Mouse (Mus musculus) liver, embryonic 11.5 days (tissue): Measurements from ENCODE around the gene Ctdspl. TPM values are rescaled to one million over a fixed set of nuclear protein-coding genes. Genes with fewer than 3 reads are reported as not detected.

Experiments used
- ATAC-seq: fragments of 200-750 bp; cut with Nextera tagmentation; replicated peaks from 2 replicates; pipeline ENCODE4 v1.8.0; 2017; ENCODE audit warnings: moderate number of reproducible peaks, mild to moderate bottlenecking, moderate TSS enrichment, moderate library complexity; ENCODE audit not compliant: low FRiP score
- DNase-seq: peaks from one replicate; pipeline ENCODE4 v3.0.0-alpha.2; 2017; ENCODE audit warnings: low spot score
- H3K27ac ChIP-seq: fragments of 300-500 bp; sonication (generic); 2 replicates; pipeline ENCODE4 v1.5.1; 2014; ENCODE audit warnings: mild to moderate bottlenecking, low read depth, low read length, control low read depth
- H3K27me3 ChIP-seq: fragments of 300-500 bp; sonication (generic); replicated peaks from 2 replicates; pipeline ENCODE4 v1.6.1; 2014; ENCODE audit warnings: low read length, mixed read lengths; ENCODE audit not compliant: control insufficient read depth, insufficient read depth
- H3K36me3 ChIP-seq: fragments of 300-500 bp; sonication (generic); 2 replicates; pipeline ENCODE4 v1.6.1; 2014; ENCODE audit warnings: mild to moderate bottlenecking, low read length, moderate library complexity, mixed read lengths; ENCODE audit not compliant: control insufficient read depth, insufficient read depth
- H3K4me1 ChIP-seq: fragments of 300-500 bp; sonication (generic); replicated peaks from 2 replicates; pipeline ENCODE4 v1.6.1; 2014; ENCODE audit warnings: low read length, mixed read lengths; ENCODE audit not compliant: control insufficient read depth, insufficient read depth
- H3K4me2 ChIP-seq: fragments of 300-500 bp; sonication (generic); 2 replicates; pipeline ENCODE4 v1.6.1; 2014; ENCODE audit warnings: mild to moderate bottlenecking, control low read depth, moderate library complexity
- H3K4me3 ChIP-seq: fragments of 300-500 bp; sonication (generic); 2 replicates; pipeline ENCODE4 v1.5.1; 2014; ENCODE audit warnings: low read depth, low read length, control low read depth
- H3K9ac ChIP-seq: fragments of 300-500 bp; sonication (generic); 2 replicates; pipeline ENCODE4 v1.6.1; 2014; ENCODE audit warnings: low read depth, low read length, control low read depth
- H3K9me3 ChIP-seq: fragments of 300-500 bp; sonication (generic); 2 replicates; pipeline ENCODE4 v1.6.1; 2016; ENCODE audit warnings: low read length, inconsistent platforms, mixed read lengths; ENCODE audit not compliant: control insufficient read depth
- WGBS: fragments of 180-500 bp; shearing (Covaris S2); extraction: QIAGEN DNeasy Blood & Tissue Kit; methylation state at CpG from one replicate; pipeline ENCODE4 v1.1.7; 2014; 5-methylcytosine and 5-hydroxymethylcytosine counted together
- polyA plus RNA-seq: library from polyadenylated mRNA; unstranded; fragments of >200 nt; fragmentation: Nextera tagmentation; extraction: Ambion mirVana; gene quantifications from 2 replicates; pipeline ENCODE4 v1.2.1, GENCODE M21; 2014

Ctdspl gene
- polyA plus RNA-seq, 1 experiment from 2014 or later, result 8.2 TPM

DNA sequence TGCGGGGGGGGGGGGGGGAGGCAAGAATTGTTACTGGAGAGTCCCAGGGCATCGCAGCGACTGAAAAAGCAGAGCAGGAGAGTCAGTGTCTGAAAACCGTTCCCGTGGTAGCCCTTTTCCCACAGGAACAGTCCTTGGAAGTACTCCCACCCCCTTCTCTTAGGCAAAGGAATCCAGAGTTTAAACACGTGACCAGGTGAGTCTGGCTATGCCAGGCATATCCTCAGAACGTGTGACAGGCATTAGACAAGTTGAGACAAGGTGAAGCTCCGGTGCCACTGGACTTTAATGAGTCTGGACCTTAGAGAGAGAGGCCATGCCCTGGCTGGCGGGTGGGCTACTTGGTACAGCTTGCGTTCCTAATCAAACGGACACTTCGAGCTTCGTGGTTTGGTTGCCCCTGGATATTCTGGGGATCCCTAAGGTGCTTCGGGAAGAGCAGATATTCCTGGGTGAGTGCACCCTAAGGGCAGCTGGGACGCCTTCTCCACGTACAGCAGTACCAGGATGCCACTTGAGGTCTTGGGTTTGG is 1.6 kb upstream of the Ctdspl start:
- H3K27me3 ChIP-seq, result no peaks in the 10 kb centered on the region
- WGBS, result 23% methylated on average over 15 of the region's 16 CpGs
- H3K9me3 ChIP-seq, result no peaks in the 10 kb centered on the region
- no peaks in the 10 kb centered on the region for H3K36me3 ChIP-seq
- no peak for ATAC-seq
- peak overlapping the region; percentile 69 for H3K9ac ChIP-seq
- no peak for DNase-seq
- no peak overlapping the region for H3K27ac ChIP-seq
- peaks cover 26% of the 10 kb centered on the region for H3K4me1 ChIP-seq
- H3K4me2 ChIP-seq, result peak overlapping the region; percentile 100
- H3K4me3 ChIP-seq, result peak overlapping the region; percentile 85

DNA sequence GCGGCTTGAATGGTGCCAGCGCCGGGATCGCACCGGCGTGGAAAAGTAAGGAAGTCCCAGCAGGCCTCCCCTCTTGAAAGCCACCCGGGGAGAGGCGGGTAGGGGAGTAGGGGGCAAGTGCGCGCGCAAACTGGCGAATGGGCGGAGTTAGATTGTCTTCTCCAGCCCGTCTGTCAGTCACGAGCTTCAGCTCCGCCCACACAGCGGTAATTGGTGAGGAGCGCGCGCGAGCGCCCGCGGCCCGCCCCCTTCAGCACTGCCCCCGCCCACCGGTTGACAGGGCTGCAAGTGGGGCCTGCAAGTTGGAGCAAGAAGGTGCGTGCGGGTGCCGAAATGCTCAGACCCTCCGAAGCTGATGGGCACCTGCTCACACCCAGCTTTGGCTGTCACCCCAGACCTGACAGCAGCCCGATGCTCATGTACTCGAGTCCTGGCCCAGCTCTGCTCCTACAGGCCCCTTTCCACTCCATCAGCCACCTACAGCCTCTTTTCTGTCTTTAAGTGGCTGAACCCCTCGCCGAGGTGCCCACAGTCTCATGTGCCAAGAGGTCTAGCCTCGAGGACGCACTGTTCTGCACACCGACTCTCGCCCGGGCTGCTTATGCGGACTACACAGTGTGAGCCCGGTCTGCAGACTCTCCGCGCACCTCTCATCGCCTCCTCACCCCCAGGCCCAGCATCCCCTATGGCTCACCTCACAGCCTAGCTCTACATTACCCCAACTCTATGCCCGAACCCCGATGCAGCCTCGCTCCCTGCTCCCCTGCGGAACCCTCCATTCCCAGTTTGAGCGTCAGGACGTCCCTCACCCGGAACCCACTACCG is 755 bp upstream of the Ctdspl start:
- Histone ChIP-seq H3K9ac (peak overlapping the region; percentile 81), H3K36me3 (no peaks in the 10 kb centered on the region), H3K9me3 (no peaks in the 10 kb centered on the region), H3K4me3 (peak overlapping the region; percentile 85), H3K4me2 (peak overlapping the region; percentile 100), H3K27ac (peak overlapping the region; percentile 86), H3K27me3 (no peaks in the 10 kb centered on the region), H3K4me1 (peaks cover 27% of the 10 kb centered on the region)
- ATAC-seq (peak; percentile 90), DNase-seq (peak; percentile 95)
- under 1% methylated on average over 53 of the region's 53 CpGs for WGBS

DNA sequence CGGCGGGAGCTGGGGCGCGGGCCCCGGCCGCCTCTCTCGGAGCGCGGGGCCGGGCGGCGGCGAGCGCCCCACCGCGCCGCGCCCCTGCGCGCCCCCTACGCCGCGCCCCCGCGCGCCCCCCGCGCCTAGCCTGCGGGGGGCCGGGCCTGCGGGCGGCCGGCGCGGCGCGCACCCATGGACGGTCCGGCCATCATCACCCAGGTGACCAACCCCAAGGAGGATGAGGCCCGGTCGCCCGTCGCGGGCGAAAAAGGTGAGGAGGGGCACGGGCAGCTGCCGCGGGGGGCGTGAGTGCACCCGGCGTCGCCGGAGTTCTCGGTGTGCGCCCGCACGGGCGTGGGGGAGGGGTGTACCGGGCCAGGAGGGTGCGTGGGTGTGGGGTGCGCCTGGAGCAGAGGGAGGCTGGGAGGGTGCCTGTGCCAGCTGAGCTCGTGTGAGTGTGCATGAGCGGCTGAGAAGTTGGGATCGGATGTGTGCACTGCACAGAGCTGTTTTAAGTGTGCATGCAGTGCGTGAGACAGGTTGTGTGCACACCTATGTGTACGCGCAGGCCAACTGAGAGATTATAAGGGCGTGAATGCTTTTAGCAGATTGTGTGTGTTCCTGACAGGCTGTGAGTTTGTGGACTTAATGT is 552 bp downstream of the Ctdspl start:
- Histone ChIP-seq H3K4me2 (peak overlapping the region; percentile 100), H3K4me1 (peaks cover 27% of the 10 kb centered on the region), H3K9me3 (no peaks in the 10 kb centered on the region), H3K36me3 (no peaks in the 10 kb centered on the region), H3K9ac (peak overlapping the region; percentile 81), H3K27me3 (no peaks in the 10 kb centered on the region), H3K27ac (peak overlapping the region; percentile 86), H3K4me3 (peak overlapping the region; percentile 85)
- peak; percentile 6; the same call in 1 of the 2 replicates for ATAC-seq
- DNase-seq, result peak; percentile 60
- WGBS, result 2% methylated on average over 59 of the region's 68 CpGs

DNA sequence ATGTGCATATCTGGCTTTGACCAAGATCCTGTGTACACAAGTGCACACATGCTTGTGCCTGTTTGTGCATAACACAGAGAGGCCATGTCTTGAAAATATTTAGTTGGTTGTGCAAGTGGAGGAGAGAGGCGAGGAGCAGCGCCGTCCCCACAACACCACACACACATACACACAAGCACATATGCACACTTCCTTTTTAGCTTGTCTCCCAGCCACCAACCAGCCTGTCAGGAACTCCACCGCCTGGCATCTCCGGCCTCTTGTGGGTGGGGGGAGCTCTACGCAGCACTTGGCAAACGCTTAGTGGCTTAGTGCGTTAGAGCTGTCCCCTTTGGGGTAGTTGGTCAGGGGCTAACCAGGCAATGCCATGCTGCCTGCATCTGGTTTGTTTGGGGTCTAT is 1.2 kb downstream of the Ctdspl start:
- H3K36me3 ChIP-seq, result no peaks in the 10 kb centered on the region
- 25% methylated on average over 8 of the region's 8 CpGs for WGBS
- H3K4me3 ChIP-seq, result peak overlapping the region; percentile 85
- no peaks in the 10 kb centered on the region for H3K9me3 ChIP-seq
- H3K27me3 ChIP-seq, result no peaks in the 10 kb centered on the region
- H3K4me2 ChIP-seq, result peak overlapping the region; percentile 100
- H3K4me1 ChIP-seq, result peaks cover 27% of the 10 kb centered on the region
- peak overlapping the region; percentile 81 for H3K9ac ChIP-seq
- H3K27ac ChIP-seq, result no peak overlapping the region
- ATAC-seq, result no peak
- no peak for DNase-seq

DNA sequence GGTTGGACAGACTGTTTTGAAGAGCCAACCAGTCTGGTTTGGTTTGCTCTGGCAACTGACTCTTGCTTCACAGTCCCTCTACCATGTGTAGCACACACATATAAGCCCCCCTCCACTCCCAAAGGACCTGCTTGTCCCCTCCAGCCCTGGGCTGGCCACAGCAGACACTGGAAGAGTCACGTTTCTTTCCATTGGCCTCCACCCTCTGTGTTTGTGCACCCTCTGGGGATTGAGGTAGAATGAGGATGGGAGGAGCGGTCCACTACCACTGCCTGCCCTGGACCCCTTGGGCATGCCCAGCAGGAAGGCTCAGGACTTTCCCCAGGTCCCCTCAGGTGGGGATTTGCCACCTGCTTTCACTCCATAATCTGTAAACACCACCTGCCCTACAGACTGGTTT is 1.8 kb downstream of the Ctdspl start:
- WGBS, result 68% methylated on average over 2 of the region's 2 CpGs
- Histone ChIP-seq H3K27ac (no peak overlapping the region), H3K9me3 (no peaks in the 10 kb centered on the region), H3K4me2 (peak overlapping the region; percentile 100), H3K4me1 (peaks cover 27% of the 10 kb centered on the region), H3K27me3 (no peaks in the 10 kb centered on the region), H3K9ac (no peak overlapping the region), H3K36me3 (no peaks in the 10 kb centered on the region), H3K4me3 (no peak overlapping the region; the same call in 1 of the 2 replicates)
- ATAC-seq (no peak), DNase-seq (no peak)

DNA sequence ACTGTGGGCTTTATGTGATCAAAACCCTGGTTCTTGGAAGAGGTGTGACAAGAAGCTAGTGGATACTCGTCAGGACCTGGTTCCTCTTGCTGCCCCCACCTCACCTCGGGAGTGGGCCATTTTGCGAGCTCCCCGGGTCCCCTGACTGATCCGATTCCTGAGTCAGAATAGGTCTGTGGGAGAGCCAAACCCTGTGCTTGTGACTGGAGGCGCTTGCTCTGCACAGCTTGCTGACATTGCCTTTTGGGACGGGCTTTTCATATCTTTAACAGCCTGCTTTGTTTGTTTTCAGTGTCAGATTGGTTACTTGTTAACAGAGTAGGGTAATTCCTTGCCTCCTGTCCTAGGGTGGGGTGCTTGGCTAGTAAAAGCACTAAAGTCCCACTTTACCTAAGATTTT is 2.4 kb downstream of the Ctdspl start:
- no peaks in the 10 kb centered on the region for H3K27me3 ChIP-seq
- DNase-seq (no peak), ATAC-seq (no peak)
- H3K27ac ChIP-seq, result no peak overlapping the region
- WGBS, result 55% methylated on average over 7 of the region's 7 CpGs
- no peaks in the 10 kb centered on the region for H3K36me3 ChIP-seq
- no peak overlapping the region for H3K9ac ChIP-seq
- no peak overlapping the region for H3K4me3 ChIP-seq
- peaks cover 27% of the 10 kb centered on the region for H3K4me1 ChIP-seq
- H3K4me2 ChIP-seq, result peak overlapping the region; percentile 100
- H3K9me3 ChIP-seq, result no peaks in the 10 kb centered on the region

DNA sequence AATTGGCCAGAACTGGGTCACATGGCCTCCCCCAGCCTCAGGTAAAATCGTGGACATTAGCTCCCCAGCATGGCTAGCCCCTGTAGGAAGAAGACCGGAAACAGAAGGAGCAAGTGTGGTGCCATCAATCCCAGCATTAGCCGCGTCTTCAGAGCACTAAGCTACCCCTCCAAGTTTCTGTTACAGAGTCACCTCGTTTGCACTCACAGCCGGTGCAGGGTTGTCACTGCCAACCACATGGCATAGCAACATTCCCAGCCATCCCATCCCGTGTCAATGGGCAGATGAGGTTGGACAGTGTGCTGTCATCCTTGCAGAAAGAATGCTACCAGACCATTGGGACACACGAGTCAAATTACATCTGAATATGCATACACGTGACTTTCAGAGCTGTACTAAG is 4.4 kb downstream of the Ctdspl start:
- Histone ChIP-seq H3K4me2 (no peak overlapping the region), H3K4me3 (no peak overlapping the region), H3K27ac (no peak overlapping the region), H3K27me3 (no peaks in the 10 kb centered on the region), H3K9me3 (no peaks in the 10 kb centered on the region), H3K4me1 (peaks cover 23% of the 10 kb centered on the region), H3K36me3 (no peaks in the 10 kb centered on the region), H3K9ac (no peak overlapping the region)
- ATAC-seq (no peak), DNase-seq (no peak)
- 73% methylated on average over 9 of the region's 9 CpGs for WGBS

DNA sequence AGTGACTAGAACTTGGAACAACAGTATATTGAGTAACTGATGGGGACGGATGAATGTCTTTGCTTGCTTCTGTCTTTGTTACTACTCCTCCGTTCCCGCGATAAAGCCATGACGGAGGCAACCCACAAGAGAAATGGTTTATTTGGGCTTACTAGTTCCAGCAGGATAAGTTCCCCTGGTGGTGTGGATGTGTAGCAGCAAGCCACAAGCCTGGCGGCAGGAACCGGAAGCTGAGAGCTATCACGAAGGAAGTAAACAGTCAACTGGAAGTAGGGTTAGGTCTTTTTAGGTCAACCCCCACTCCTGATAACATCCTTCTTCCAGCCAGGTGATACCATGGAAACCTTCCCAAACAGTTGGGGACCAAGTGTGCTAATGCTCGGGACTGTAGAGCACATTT is 7.5 kb downstream of the Ctdspl start:
- H3K4me3 ChIP-seq, result no peak overlapping the region
- DNase-seq (no peak), ATAC-seq (no peak)
- no peak overlapping the region for H3K27ac ChIP-seq
- no peaks in the 10 kb centered on the region for H3K27me3 ChIP-seq
- H3K9ac ChIP-seq, result no peak overlapping the region
- no peaks in the 10 kb centered on the region for H3K36me3 ChIP-seq
- H3K4me2 ChIP-seq, result no peak overlapping the region
- 83% methylated on average over 9 of the region's 9 CpGs for WGBS
- H3K9me3 ChIP-seq, result no peaks in the 10 kb centered on the region
- peaks cover 5% of the 10 kb centered on the region for H3K4me1 ChIP-seq
